Mouse (Mus musculus) embryonic facial prominence, embryonic 14.5 days (tissue): ENCODE measurements around the gene Lmo7. TPM values are rescaled to one million over a fixed set of nuclear protein-coding genes. Genes with fewer than 3 reads are reported as not detected.

Source experiments
- ATAC-seq: fragments of 200-750 bp; cut with Nextera tagmentation; 2 replicates; pipeline ENCODE4 v1.8.0; 2017; ENCODE audit warnings: low read depth, moderate number of reproducible peaks, moderate TSS enrichment
- DNase-seq: peaks from one replicate; pipeline ENCODE4 v3.0.0-alpha.2; 2015; ENCODE audit warnings: low spot score
- H3K27ac ChIP-seq: fragments of 300-500 bp; sonication (generic); replicated peaks from 2 replicates; pipeline ENCODE4 v1.5.1; 2014; ENCODE audit warnings: low read depth, mild to moderate bottlenecking, low read length, moderate library complexity
- H3K27me3 ChIP-seq: fragments of 300-500 bp; sonication (generic); replicated peaks from 2 replicates; pipeline ENCODE4 v1.6.1; 2014; ENCODE audit warnings: low read length; ENCODE audit not compliant: control insufficient read depth, insufficient read depth
- H3K36me3 ChIP-seq: fragments of 300-500 bp; sonication (generic); 2 replicates; pipeline ENCODE4 v1.6.1; 2014; ENCODE audit warnings: low read length, mixed read lengths; ENCODE audit not compliant: control insufficient read depth, insufficient read depth
- H3K4me1 ChIP-seq: fragments of 300-500 bp; sonication (generic); 2 replicates; pipeline ENCODE4 v1.6.1; 2014; ENCODE audit warnings: antibody characterized with exemption, low read length; ENCODE audit not compliant: control insufficient read depth, insufficient read depth
- H3K4me2 ChIP-seq: fragments of 300-500 bp; sonication (generic); 2 replicates; pipeline ENCODE4 v1.6.1; 2014; ENCODE audit warnings: low read depth, mild to moderate bottlenecking, low read length, moderate library complexity, mixed read lengths
- H3K4me3 ChIP-seq: fragments of 300-500 bp; sonication (generic); 2 replicates; pipeline ENCODE4 v1.5.1; 2014; ENCODE audit warnings: low read depth, mild to moderate bottlenecking, low read length
- H3K9ac ChIP-seq: fragments of 300-500 bp; sonication (generic); 2 replicates; pipeline ENCODE4 v1.6.1; 2014; ENCODE audit warnings: low read depth, mild to moderate bottlenecking, low read length, moderate library complexity, mixed read lengths
- H3K9me3 ChIP-seq: fragments of 300-500 bp; sonication (generic); 2 replicates; pipeline ENCODE4 v1.6.1; 2016; ENCODE audit warnings: low read length; ENCODE audit not compliant: control insufficient read depth
- WGBS: fragments of 180-500 bp; shearing (Covaris S2); extraction: QIAGEN DNeasy Blood & Tissue Kit; methylation state at CpG from one replicate; pipeline ENCODE4 v1.1.7; 2014; 5-methylcytosine and 5-hydroxymethylcytosine counted together
- polyA plus RNA-seq: library from polyadenylated mRNA; unstranded; fragments of >200 nt; fragmentation: Nextera tagmentation; extraction: Ambion mirVana; gene quantifications from 2 replicates; pipeline ENCODE4 v1.2.1, GENCODE M21; 2014

Lmo7 gene
- polyA plus RNA-seq, 1 experiment from 2014 or later = 35.8 TPM

DNA sequence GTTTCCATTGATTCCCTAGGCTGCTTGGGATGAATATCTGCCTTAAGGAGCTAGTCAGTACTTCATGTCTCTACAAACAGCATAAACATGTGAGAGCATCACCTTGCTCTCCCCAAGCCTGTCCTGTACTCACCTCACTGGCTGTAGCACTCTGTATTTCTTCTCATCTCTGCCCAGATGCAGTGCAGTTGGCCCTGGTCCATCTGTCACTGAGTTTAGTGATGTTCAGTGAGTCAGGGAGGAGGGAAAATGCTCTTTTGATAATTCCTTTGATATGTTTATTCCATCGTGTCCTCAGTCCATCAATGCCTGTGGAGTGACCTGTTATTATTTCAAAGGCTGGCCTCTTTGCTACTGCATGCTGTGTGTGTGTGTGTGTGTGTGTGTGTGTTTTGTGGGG, 235.2 kb downstream of the Lmo7 start:
- H3K27ac ChIP-seq = no peak overlapping the region
- no peaks in the 10 kb centered on the region for H3K27me3 ChIP-seq
- 0 out of 2 replicates have a peak, but pooled peaks cover 6% of the 10 kb centered on the region for H3K9me3 ChIP-seq
- no peak overlapping the region for H3K4me2 ChIP-seq
- no peaks in the 10 kb centered on the region for H3K4me1 ChIP-seq
- ATAC-seq (no peak), DNase-seq (no peak)
- no peak overlapping the region for H3K4me3 ChIP-seq
- no peaks in the 10 kb centered on the region for H3K36me3 ChIP-seq
- 55% methylated on average over 1 of the region's 1 CpGs for WGBS
- H3K9ac ChIP-seq = no peak overlapping the region

DNA sequence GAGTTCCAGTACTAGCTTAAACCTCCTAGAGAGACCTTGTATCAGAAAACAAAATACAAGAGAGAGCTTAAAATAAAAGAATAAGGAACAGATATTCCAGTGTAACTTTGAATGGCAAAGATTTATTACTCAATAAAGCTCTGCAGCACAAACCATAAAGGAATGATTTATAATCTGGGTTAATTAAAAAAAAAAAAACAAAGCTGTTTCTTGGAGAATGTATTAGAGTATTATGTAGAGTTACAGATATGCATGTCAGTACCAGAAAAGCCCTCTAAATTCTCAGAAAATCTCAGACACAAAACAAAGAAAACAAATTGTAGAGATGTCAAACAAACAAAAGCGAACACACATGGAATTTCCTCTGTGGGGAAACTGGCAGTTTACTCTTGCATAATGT, 243.0 kb downstream of the Lmo7 start:
- no peaks in the 10 kb centered on the region for H3K36me3 ChIP-seq
- H3K9ac ChIP-seq = no peak overlapping the region
- no peak overlapping the region for H3K27ac ChIP-seq
- ATAC-seq = no peak
- DNase-seq = no peak
- no peaks in the 10 kb centered on the region for H3K27me3 ChIP-seq
- no peaks in the 10 kb centered on the region for H3K9me3 ChIP-seq
- H3K4me2 ChIP-seq = no peak overlapping the region
- H3K4me3 ChIP-seq = no peak overlapping the region
- WGBS = 74% methylated on average over 1 of the region's 1 CpGs
- no peaks in the 10 kb centered on the region for H3K4me1 ChIP-seq

DNA sequence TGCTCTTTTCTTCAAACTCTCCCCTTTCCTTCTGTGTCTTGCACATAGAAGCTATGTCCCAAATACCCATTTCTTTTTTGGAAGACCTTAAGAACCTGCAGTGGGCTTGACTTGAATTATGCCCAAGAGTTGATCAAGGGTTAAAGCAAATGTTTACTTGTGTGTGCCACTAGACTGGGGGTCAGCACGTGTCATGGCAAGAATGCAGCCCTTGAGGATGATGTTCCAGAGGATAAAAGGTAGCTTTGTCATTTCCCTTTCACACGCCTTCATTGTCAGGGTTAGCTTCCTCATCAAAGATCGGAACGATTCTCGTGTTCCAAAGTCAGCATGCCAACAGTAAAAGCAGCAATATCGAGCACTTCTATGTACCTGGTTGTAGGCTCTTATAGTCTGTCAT, 243.4 kb downstream of the Lmo7 start:
- no peak overlapping the region for H3K27ac ChIP-seq
- no peaks in the 10 kb centered on the region for H3K36me3 ChIP-seq
- no peaks in the 10 kb centered on the region for H3K27me3 ChIP-seq
- no peaks in the 10 kb centered on the region for H3K4me1 ChIP-seq
- 28% methylated on average over 6 of the region's 6 CpGs for WGBS
- H3K9ac ChIP-seq = no peak overlapping the region
- DNase-seq (no peak), ATAC-seq (no peak)
- no peaks in the 10 kb centered on the region for H3K9me3 ChIP-seq
- H3K4me3 ChIP-seq = no peak overlapping the region
- no peak overlapping the region for H3K4me2 ChIP-seq

DNA sequence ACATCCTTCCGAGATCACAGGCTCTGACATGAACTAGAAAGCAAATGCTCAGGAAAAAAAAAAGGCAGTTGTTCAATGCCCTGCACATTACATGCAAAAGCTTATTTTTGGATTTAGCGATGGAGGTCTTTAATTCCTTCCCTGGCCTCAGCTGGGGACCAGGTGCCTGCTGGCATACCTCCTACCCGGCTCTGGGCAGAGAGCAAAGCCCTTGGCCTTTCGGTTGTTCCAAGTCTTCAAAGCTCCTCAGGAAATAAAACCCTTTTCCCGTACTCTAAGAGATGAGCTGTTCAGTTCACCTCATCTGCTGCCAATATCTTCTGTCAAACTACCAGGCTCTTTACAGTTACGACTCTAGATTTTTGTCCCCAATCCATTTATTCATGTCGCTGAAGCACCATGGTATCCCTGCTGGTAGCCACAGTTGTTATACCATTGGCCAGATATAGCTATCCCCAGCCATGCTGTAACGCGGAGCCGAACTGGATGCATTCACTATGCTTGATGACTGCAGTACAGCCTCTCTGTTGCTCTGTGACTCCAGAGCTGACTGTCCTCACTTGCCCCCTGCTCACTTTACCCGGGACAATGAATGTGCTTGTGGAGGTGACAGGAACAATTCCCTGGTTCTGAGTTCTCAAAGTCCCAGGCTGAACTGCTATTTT, 246.4 kb downstream of the Lmo7 start:
- WGBS = 82% methylated on average over 11 of the region's 11 CpGs
- H3K4me1 ChIP-seq = no peaks in the 10 kb centered on the region
- no peaks in the 10 kb centered on the region for H3K27me3 ChIP-seq
- H3K27ac ChIP-seq = no peak overlapping the region
- ATAC-seq (no peak), DNase-seq (no peak)
- H3K36me3 ChIP-seq = no peaks in the 10 kb centered on the region
- H3K9me3 ChIP-seq = no peaks in the 10 kb centered on the region
- no peak overlapping the region for H3K4me2 ChIP-seq
- H3K4me3 ChIP-seq = no peak overlapping the region
- no peak overlapping the region for H3K9ac ChIP-seq

Other genes with a start within 250 kb of the Lmo7 start
- 15.7 and 17.3 TPM in 2 replicates for gene Tbc1d4, start 120.8 kb upstream of the Lmo7 start, polyA plus RNA-seq
- gene Commd6, start 89.3 kb upstream of the Lmo7 start, polyA plus RNA-seq = 68.8 and 77.9 TPM in 2 replicates
- 106 and 114 TPM in 2 replicates for gene Uchl3, start 76.0 kb upstream of the Lmo7 start, polyA plus RNA-seq
- 3.9 and 4.0 TPM in 2 replicates for gene Gm9922, start 143 bp upstream of the Lmo7 start, polyA plus RNA-seq